Mouse (Mus musculus) monocyte, adult 5-6 weeks (primary cell): ENCODE measurements around the gene Wdr5b. TPM values are rescaled to one million over a fixed set of nuclear protein-coding genes. Genes with fewer than 3 reads are reported as not detected.
"Not testable (repeated sequence)": the region's sequence is repeated elsewhere in the genome, so short reads cannot be mapped to it uniquely, and the experiment has no call there.

Source experiments
- ATAC-seq: fragments of 153-309, 156-312 bp; replicated peaks from 2 replicates; pipeline ENCODE4 v1.8.0; 2017; ENCODE audit warnings: mild to moderate bottlenecking; ENCODE audit not compliant: low TSS enrichment, insufficient number of reproducible peaks, severe bottlenecking, poor library complexity, low FRiP score
- total RNA-seq: library from RNA; stranded (forward); fragments of 200-1000, 200-491, 200-594 nt; gene quantifications from 3 replicates; pipeline ENCODE4 v1.2.3, GENCODE M21; 2017

The Wdr5b gene
- total RNA-seq: 10.3 to 16.4 TPM (median 12.5 TPM) in 3 replicates

DNA sequence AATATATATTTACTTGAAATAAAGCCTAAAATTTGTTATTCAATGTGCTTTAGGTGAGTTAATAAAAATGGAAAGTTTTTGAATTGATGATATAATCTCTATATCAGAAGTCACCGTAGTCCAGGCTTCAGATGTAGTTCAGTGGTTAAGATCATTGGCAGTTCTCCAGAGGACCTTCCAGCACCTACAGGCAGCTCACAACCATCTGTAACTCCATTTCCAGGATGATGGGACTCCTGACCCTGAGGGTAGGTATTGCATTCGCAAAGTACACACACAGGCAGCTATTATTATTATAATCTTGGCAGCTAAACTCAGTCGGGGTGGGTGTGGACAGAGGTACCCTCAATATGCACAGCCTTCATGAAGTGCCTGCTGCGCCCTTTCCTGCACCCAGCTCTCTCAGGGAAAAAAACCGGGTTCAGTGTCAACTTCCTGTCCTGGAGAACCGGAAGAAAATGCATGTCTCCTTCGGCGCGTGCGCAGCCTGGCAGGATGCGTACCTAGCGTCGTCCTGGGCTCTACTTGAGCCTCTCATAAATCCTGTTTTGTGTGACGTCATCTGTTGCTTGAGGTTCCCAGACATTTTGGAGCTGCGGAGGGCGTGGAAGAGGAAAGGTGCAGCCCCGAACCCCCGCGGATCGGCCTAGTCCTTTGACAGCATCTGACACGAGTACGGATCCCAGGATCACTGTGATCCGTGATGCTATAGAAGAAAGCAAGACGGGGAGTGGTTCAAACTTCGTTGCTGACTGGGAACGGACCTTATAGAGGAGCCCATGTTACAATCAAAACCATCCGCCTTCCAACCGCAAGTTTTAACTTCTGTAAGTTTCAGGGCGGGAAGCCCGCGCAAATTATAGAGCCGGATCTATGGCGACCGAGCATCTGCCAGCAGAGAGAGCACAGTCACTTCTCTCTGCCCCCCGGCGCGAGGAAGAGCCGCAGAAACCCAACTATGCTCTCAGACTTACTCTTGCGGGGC is at the start of gene Wdr5b:
Gene Wdr5b (plus strand): TSS at position 551 of the 985 bp plus-strand sequence.
- ATAC-seq: peak; percentile 96

DNA sequence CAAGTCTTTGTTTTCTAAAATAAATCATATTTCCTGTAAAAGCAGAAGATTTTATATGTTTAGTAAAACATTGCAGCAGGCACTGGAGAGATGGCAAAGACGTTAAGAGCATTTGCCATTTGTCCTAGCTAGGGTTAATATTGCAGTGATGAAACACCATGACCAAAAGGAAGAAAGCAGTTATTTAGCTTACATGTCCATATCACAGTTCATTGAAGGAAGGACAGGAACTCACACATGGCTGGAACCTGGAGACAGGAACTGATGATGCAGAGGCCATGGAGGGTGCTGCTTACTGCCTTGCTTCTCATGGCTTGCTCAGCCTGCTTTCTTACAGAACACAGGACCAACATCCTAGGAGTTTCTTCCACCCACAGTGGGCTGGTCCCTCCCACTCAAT is 48.6 kb upstream of the Wdr5b start:
- no peak for ATAC-seq

DNA sequence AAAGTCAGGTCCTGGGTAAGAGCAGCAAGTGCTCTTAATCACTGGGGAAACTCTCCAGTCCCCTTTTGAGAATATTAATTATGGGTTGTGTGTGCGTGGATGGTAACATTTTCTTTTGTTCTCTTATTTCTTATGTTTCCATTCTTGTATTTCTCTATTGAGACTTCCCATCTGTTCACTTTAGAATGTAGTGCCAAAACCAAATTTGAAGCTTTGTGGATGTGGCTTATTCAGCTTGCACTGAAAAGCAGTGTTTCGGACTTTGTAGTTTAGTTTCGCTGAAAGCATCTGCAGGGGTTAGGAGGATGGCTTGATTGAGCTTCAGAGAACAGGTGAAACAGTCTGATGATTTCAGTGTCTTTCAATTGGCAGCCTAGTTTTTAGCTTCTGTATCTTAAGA is 47.7 kb upstream of the Wdr5b start:
- ATAC-seq: no peak

DNA sequence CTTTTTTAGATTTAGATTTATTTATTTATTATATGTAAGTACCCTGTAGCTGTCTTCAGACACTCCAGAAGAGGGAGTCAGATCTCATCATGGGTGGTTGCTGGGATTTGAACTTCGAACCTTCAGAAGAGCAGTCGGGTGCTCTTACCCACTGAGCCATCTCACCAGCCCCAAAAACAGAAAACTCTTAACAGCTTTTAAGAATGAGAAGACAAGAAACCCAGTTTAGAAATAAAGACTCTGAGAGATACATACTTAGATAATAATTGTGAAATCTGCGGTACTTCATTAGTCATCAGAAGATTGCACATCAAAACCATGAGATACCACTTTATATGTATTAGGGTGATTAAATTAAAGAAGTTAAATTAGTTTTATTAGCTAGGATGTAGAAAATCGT is 42.1 kb upstream of the Wdr5b start:
- ATAC-seq: not testable (repeated sequence)

DNA sequence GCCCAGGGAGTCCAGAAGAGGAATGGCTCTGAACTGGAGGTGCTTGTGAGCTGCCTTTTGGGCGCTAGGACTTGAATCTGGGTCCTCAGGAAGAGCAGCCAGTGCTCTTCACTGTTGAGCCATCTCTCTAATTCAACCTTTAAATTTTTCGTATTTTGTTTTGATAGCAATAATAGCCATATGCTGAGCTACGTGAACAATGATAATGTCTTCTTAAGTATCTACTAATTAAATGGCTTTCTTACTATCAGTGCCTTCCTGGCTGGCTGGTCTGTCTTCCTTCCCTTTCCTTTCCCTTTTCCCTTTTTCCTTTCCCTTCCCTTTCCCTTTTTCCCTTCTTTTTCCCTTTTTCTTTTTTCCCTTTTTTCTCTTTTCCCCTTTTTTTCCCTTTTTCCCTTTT is 32.6 kb upstream of the Wdr5b start:
- ATAC-seq: no peak

DNA sequence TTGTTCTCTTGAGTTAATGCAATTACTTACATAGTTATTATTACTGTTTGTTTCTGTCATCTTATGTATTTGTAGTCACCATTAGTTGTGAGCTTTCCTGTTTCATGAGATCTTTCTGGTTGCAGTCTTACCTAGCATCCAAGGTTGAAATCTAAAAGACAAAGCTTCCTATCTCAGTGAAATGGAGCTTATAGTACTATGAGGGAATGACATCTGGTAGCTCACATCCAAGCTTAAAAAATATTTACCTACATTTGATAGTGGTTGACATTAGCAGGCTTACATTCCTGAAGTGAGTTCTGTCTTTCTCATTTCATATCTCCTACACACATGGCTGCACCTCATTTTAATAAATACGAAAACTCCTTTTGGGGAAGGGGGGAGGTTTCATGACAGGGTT is 24.7 kb upstream of the Wdr5b start:
- no peak for ATAC-seq

DNA sequence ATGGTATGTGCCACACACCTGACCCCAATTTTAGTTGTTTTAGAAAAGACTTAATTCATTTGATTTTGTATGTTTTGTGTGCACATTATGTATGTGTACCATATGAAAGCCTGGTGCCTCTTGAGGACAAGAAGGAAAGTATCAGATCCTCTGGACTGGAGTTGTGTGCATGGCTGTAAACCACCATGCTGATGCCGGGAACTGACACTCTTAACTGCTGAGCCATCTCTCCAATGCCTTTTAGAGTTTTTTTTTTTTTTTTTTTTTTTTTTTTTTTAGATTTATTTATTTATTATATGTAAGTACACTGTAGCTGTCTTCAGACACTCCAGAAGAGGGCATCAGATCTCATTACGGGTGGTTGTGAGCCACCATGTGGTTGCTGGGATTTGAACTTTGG is 12.9 kb upstream of the Wdr5b start:
- not testable (repeated sequence) for ATAC-seq

DNA sequence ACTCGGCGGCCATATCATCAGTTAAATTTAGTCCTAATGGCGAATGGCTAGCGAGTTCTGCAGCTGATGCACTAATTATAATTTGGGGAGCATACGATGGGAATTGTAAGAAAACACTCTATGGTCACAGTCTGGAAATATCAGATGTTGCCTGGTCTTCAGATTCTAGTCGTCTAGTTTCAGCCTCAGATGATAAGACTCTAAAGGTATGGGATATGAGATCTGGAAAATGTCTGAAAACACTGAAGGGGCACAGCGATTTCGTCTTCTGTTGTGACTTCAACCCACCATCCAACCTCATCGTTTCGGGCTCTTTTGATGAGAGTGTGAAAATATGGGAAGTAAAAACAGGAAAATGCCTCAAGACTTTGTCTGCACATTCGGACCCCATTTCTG is 633 bp downstream of the Wdr5b start:
- ATAC-seq: no peak

DNA sequence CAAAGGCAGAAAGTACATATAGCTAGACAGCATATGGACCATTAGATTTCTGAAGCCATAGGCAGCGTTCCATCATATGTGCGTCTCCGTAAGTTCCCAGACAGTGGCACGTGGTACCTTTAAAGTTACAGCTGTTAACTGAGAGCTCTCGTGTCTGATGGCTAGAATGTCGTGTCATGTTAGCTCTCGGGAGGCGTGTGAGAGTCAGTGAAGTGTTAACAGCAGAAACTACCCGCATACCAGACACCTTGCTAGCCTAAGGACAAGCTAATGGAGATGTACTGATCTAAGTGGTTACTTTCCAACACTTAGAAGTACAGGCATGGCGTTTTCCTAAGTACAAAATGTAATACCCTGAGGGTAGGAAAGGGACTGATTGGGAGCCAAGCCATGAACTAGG is 2.1 kb downstream of the Wdr5b start:
- ATAC-seq: no peak

DNA sequence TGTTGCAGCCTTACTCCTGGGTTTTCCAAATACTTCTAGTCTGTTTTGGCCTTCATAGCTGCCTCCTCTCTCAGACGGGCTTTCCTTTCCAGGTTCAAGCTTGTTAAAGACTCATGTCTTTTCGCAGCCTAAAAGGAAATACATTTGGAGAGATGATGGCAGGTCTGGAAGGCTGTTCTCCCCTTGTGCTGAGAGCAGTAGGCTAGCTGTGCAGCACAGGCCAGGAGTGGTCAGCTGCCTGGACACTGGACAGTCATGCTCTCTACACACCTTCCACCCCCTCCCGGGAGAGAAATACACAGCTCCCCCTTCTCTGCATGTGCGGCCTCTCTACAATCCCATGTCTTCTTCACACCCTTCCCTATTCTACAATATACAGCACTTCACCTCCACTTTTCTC is 3.0 kb downstream of the Wdr5b start:
- ATAC-seq: no peak

DNA sequence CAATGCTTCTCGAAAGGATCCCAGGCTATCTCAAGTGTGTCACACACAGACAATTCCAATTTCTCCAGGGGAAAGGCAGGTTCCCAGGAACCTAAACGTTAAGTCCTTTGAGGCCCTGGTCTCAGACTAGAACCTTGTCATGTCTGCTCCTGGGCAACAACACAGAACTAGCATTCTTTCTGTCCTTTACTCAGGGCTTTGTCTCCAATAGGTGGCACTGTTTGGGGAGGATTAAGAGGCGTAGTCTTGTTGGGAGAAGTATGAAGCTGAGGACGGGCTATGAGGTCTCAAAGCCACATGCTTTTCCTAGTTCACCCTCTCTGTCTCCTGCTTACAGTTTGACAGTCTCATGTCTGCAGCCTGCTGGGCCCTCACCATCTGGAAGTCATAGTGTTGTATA is 6.5 kb downstream of the Wdr5b start:
- no peak for ATAC-seq

DNA sequence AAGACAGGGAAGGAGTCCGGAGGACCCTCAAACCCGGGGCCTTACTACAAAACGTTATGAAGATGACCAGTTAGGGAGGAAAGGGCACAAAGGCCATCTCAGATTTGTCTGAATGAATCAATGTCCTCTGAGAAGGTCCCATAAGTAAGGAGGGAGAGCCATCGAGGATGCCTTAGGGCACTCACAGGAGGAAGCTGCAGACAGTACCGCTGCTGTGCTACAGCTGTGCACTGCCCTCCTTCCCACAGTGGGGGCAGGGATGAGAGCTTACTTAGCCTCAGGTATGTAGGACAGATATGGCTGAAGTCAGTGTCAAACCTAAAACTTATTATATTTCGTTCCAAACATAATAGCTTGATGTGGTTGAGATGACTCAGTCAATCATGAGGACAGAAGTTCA is 10.5 kb downstream of the Wdr5b start:
- no peak for ATAC-seq

DNA sequence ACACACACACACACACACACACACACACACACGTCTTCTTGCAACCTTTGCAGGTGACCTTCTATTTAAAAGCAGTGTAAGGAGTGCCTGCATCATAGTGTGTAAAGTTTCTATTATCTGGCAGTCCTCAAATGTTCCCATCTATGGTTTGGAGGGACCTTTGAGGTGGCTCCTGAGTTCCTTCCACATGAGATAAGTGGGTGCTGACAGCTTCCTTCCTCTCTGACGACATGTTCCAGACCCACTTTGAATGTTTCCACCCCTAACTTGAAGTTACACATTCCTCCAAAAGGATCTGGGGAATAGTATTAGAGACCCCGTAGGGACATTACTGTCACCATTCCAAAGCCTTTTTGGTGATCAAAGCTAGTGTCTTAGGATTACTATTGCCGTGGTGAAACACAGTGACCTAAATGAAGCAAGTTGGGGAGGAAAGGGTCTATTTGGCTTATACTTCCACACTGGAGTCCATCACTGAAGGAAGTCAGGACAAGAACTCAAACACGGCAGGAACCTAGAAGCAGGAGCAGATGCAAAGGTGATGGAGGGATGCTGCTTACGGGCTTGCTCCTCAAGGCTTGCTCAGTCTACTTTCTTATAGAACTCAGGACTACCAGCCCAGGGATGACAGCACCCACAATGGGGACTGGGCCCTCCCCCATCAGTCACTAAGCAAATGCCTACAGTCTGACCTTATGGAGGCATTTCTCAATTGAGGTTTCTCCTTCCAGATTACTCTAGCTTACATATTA is 12.7 kb downstream of the Wdr5b start:
- ATAC-seq: no peak

DNA sequence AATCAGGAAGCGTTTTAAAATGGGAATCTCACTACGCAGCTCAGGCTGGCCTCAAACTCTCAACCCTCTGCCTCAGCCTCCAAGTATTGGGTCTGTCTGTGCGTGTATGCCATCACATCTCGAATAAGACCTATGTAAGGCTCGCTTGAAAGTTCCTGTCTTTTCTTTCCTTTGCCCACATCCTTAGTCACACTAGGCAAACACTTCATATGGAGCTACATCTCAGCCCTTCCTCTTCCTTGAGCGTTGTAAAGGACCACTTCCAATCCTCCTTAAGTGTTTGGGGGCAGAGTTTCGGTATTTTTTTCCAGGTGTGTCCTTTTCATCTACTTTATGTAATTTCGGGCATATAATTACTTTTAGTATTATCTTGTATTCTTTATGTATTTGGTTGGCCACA is 13.9 kb downstream of the Wdr5b start:
- no peak for ATAC-seq

DNA sequence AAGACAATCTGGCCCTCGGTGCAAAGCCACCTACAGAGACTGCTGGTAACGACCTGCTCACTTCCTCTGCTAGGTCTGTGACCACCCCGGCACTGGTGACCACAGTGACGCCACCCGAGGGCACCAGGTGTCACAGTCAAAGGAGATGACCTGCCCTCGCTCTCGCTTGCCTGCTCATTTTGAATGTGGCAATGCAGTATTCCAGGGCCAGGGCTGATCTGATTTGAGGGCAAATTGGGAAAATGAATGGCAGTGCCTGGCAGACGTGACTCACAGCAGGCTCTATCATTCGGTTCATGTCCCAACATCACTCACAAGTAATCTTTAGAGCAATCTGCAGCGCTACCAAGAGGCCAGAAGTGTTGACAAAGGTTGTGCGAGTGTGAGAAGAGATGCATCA is 15.4 kb downstream of the Wdr5b start:
- ATAC-seq: 0 out of 2 replicates have a peak, but pooled peaks have one; percentile 31

DNA sequence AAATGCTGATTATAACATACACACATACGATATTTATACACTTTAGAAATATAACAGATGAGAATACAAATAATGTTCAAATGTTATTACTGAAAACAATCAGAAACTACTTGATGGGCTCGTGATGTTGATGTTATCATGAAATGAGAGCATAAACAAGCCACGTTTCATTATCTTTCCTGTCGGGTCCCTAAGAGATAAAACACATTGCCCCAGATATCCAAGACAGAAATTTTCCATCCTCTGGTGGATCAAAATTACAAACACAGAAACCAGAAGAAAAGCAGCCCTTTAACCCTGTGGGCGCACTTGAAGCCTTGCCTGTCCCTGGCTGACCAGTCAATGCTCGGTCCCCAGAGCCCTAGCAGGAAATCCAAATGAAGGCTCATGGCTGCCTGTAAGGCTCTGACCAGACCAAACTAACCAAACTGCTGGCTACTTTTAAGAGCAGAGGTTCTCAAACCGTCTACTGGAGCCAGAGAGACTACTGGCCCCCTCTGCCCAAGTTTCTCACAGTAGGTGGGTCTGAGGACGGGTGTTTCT is 17.0 kb downstream of the Wdr5b start:
- no peak for ATAC-seq

DNA sequence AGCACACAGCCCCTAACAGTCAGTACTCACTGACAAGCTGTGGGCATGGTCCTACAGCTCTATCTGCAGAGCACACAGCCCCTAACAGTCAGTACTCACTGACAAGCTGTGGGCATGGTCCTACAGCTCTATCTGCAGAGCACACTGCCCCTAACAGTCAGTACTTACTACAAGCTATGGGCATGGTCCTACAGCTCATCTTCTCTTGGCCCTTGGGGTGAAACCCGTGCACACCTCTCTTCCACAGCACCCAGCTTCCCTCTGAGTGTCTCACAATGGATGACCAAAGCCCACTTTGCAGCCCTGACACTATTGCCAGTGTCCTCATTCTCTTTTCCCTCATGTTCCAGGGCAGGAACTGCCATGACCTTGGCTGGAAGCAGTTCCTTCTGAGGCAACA is 21.5 kb downstream of the Wdr5b start:
- not testable (repeated sequence) for ATAC-seq

DNA sequence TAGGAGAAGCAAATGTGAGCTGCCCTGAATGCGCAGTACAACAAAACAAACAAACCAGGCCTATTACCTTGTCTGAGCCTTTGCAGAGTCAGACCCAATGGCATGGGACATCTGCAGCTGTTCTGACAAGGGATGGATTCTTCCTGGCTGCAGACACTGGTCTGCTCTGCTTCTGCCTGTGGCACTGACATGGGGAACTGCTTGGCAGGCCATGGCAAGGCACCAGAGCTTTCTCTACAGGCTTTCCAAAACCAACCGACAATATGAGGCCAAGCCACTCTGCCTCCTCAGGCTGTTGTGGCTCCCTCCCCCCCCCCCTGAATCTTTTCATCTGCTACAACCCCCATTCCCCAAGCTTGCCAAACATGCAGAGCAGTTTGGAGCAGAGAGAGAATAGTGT is 22.3 kb downstream of the Wdr5b start:
- ATAC-seq: no peak

DNA sequence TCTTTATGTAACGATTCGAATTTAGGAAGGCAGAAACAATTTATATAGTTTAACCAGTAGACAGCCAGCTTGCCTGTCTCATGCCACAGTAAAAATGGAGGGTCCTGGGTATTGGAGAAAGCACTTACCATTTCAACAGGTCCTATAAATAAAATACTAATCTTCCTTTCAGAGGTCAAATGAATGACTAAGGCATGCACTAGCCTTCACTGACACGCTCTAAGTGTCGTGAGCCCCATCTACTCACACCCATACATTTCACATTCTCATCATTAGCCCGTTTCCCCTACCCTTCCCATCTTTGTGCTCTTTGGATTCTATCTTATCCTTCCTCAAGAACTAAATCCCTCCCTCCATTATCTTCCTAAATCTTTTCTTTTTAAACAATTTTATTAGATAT is 23.9 kb downstream of the Wdr5b start:
- no peak for ATAC-seq

DNA sequence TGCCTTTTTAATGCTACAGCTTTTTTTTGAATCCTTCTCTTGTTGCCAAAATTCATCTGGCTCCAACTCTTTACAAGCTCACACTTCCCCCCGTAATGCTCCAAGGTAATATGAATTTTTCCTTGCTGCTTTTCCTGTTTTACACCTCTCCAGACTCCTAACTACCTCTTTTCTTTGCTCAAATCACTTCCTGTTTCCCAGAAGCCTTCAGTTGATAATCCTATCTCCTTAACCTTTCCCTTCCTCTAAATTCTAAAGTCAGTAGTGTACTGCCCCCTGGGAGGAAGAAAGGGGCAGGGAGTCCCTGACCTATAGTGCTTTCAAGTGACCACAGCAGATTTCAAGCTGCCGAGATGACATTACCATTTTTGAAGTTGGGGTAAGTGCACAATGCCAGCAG is 26.7 kb downstream of the Wdr5b start:
- ATAC-seq: no peak
